Mouse (Mus musculus) thymus, postnatal 14 days (tissue): ENCODE results near the gene Sirt3.
"Not testable (repeated sequence)": the region's sequence is repeated elsewhere in the genome, so short reads cannot be mapped to it uniquely, and the experiment has no call there.

Source experiments
- DNase-seq: peaks from one replicate; pipeline ENCODE4 v3.0.0; 2021

Sirt3 gene

DNA sequence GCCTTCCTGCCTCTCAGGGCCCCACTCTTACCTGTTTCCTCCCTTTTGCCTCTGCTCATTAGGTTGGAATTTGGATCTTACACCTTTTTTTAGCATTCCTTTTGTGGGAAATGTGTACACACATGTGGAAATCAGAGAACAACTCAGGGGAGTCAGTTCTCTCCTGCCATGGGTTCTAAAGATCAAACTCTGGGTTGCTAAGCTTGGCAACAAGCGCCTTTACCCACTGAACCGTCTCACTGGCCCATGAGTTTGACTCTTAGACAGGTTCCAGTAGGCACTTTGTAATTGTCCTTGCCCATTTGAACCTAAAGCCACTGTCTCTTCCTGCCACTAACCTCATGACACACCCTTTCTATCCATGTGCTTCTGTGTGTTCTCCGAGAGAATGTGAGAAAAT is 12.5 kb upstream of the Sirt3 start:
- no peak for DNase-seq

DNA sequence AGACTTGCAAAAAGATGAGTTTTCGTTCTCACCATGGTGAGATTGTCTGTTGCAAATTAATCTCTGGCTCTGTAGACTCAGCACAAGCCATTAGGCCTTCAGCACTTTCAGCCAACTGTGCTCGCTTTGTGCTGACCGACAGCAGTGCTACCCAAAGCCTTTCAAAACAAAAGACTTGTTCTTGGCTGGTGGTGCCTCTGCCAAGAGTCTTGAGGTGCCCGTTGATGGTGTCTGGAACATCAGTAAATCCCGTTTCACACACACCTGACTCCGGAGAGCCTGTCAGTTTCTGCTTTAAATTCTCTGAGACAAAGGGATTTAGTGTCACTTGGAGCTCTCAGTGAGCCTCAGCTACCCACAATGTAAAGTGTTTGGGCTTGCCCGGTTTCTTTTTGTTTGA is 11.9 kb upstream of the Sirt3 start:
- DNase-seq: no peak

DNA sequence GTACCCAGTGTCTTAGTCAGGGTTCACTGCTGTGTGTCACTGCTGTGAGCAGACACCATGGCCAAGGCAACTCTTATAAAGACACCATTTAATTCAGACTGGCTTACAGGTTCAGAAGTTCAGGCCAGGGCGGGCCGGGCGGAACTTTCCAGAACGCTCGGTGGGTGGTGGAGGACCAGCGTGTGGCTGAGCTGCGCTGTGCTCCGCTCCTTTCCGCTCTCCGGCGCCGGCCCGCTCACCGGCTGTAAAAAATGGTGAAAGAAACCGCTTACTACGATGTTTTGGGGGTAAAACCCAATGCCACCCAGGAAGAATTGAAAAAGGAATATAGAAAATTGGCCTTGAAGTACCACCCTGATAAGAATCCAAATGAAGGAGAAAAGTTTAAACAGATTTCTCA is 8.5 kb upstream of the Sirt3 start:
- not testable (repeated sequence) for DNase-seq

DNA sequence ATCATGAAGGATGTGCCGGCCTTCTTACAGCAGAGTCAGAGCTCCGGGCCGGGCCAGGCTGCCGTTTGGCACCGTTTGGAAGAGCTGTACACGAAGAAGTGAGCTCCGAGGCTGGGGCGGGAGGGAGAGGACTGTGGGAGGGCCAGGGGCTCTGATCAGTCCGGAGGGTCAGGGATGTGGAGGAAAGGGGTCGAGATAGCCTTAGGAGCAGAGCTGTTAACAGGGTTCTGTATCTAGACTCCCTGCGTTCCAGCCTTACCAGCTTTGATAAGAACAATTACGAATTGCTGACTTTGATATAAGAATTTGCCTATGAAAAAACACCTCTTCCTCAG is 327 bp upstream of the Sirt3 start:
- no peak for DNase-seq

DNA sequence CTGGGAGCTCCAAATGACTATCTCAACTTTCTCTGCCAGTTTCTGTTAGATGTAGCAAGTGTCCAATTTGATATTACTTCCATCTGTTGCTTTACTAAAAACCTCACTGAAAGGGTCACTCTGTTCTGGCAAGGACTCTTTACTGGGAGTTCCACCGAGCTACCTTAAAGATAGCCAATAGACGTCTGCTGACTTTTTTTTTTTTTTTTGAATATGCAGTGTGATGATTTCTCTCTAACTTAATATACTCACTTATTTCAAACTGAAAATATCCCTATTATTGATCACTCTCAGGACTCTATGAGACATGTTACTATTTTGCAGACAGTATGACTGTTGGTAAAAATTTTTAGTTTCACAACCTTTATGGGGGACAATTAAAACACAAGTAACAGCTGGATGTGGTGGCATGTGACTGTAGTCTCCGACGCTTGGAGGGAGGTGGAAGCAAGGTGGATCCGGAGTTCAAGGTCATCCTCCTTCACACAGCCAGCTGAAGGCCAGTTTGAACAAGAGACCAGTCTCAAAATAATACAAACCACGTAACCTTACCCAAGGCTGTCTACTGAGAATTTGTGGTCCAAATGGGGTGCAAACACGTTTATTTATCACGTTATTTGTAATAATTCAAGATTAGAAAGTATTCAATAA is 1.1 kb downstream of the Sirt3 start:
- DNase-seq: no peak

DNA sequence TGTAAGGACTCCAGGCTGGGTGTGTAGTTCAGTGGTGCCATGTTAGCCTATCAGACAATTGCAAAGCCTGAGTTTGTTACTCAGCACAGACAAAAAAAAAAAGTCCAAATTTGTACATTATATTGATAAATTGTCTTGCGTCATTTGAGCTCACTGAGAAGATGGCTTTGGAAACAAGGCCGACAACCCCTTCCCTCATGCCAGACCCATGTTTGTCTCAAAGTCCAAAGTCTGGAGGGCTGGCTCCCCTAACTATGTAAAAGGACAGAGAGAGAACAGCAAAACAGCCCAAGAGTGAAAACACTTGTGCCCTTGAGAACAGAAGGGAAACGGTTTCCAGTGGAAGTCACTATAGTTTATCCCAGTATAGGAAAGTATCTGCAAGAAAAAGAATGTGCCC is 1.7 kb downstream of the Sirt3 start:
- DNase-seq: no peak

DNA sequence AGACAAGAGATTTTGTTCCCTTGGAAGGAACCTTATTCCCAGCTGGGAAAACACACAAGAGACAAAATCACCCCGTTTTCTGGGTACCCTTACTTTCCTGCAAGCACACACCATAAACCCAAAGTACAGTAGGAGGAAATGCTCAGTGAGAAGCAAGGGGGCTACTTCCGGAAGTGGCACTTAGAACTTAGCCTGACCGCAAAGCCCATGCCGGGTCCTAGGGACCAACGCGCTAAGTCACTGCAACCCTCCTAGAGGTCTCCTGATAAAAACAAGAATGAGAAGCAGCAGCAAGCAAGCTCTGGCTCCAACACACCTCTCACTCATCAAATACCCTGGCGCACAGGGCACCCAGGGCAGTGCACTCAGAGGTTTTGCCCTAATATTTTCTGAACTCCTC is 2.8 kb downstream of the Sirt3 start:
- DNase-seq: no peak

DNA sequence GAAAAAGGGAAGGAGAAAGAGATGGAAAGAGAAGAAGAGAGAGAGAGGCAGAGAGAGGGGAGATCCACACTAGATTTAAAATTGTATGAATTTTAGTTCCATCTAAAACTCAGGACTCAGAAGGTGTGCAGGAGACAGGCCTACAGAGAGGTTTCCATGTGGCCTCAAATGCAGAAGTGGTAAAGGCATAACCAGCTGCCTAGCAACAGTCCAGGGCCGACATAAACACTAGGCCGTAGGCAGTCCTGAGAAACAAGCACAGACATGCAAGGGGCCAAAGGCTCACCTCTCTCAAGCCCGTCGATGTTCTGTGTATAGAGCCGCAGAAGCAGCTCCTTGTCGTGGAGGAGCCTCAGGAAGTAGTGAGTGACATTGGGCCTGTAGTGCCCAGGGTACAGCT is 4.7 kb downstream of the Sirt3 start:
- no peak for DNase-seq

DNA sequence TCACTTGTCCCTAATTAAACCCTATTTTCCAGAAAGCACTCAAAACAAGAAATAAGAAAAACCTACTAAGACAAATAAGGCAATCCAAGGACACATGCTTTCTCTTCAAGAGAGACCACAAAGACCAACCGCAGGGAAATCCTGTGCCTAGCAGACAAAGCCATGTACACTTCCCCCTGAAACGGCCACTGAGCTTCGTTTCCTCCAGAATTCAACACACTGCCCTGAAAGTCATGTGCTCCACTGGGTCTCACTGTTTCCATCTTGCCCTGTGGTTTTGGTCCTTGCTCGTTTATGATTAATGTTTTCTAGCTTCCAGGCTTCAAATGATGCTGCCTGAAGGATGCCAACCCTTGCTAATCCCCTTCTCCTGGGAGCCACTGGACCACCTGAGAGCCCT is 7.9 kb downstream of the Sirt3 start:
- DNase-seq: no peak

DNA sequence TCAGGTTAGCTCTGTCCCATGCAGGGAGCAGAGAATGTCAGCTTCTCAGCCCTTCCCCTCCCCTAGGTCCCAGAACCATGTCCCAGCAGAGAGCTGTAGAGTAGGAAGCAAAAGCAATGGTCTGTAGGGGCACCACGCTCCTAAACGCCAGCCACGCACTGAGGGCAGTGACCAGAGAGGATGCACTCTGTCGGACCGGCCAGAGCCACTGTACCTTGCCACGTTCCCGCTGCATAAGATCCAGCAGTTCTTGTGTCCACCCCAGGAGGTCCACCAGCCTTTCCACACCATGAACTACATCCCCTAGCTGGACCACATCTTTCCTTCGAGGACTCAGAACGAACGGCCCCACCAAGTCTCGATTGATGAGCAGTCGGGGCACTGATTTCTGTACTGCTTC is 17.3 kb downstream of the Sirt3 start:
- no peak for DNase-seq

DNA sequence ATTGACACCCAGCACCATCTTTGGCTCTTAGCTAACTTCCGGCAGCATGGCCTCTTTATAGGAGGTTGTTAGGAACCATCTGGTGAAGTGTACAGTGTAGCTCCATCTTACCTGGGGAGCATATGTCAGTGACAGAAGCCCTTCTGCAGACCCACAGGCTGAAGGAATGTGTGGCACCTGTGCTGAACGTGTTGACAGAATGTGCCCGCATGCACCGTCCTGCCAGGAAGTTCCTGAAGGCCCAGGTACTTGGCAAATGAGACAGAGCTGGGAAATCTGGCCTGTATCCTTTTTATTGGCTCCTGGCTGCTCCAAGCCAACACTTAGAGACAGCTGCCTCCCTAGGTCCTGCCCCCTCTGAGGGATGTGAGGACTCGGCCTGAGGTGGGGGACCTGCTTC is 21.4 kb downstream of the Sirt3 start:
- DNase-seq: no peak

DNA sequence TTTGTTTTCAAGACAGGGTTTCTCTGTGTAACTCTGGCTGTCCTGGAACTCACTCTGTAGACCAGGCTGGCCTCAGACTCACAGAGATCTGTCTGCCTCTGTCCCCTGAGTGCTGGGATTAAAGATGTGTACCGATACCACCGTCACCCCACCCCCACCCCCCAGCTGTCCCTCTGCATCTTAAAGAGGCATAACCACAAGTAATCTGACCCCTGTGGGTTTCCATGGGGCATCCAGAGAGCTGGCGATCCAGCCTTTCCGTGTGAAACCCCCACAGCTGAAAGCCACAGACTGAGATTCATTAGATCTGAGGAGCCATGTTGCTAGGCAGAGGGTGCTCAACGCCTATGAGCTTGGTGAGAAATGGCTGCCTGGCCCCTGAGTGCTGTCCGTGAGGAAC is 22.1 kb downstream of the Sirt3 start:
- no peak for DNase-seq

DNA sequence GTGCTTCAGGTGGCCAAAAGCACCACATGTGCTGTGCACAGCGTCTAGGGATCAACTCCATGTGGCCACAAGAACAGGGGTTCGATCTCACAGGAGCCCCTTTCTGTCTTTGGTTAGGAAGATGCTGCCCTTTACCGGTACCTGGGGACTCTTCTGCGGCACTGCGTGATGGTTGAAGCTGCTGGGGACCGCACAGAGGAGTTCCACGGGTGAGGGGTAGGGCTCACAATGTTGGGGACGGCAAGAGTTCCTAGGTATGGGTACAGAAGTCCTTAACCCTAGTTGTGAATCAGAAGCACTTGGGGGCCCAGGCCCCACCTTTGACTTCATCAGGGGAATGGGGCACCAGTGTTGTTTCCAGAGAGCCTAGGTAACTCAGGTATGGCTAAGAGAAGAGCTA is 23.4 kb downstream of the Sirt3 start:
- no peak for DNase-seq

DNA sequence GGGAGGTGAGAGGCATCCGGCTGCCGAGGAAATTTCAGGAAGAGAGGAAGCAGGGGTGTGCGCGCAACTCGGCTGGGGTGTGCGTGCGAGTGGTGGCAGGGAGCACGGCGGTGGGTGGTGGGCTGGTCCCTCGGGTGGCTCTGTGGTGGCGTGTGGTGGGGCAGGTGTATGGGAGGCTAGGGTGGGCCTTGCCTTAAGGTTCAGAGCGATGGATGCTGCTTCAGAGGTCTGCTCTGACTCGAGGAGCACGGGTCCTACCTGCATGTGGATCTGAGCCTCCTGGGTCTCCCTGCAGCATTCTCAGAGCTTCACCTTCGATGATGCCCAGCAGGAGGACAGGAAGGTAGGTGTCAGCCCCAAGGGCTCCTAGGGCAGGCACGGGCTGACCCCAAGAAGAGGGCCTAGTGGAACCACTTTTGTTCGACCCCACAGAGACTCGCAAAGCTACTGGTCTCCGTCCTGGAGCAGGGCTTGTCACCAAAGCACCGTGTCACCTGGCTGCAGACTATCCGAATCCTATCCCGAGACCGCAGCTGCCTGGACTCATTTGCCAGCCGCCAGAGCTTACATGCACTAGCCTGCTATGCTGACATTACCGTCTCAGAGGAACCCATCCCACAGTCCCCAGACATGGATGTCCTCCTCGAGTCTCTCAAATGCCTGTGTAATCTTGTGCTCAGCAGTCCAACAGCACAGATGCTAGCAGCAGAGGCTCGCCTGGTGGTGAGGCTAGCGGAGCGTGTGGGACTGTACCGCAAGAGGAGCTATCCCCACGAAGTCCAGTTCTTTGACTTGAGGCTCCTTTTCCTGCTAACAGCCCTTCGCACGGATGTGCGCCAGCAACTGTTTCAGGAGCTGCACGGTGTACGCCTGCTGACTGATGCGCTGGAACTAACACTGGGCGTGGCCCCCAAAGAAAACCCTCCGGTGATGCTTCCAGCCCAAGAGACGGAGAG is 24.3 kb downstream of the Sirt3 start, which contains the start of gene Bet1l:
Bet1l (minus strand) TSS at position 28 of the 956 bp plus-strand sequence.
- no peak for DNase-seq

DNA sequence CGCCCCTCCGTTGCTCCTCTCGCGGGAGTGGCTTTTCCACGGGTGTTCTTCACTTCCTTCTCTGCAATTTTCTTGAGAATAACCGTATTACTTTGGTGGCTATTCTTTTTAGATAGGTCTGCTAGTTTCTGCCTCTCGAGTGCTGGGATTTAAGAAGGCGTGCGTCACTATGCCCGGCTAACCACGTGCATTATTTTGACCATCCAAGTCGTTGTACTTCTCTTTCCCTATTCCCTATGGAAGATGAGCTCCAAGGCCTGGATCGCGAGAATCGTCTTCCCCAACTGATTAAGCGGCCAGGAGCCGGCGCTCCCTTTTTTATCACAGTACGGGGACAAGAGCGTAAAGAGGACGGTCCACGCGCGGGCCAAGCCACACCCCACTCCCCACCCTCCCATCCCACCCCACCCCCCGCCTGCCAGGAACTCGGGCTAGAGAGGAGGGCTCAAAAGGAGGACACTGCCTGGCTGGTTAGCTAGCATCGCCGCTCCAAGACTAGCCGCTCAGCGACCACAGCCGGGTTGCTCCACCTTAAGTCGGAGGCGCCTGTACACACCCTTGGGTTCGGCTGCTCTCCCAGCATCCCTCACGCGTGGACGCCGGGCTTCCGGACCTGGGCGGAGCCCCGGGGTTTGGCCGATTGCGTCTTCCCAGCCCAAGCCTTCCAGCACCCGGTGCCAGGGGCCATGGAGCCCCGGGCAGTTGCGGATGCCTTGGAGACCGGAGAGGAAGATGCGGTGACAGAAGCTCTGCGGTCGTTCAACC is 25.1 kb downstream of the Sirt3 start, which contains the start of gene Ric8a:
Ric8a (plus strand) TSS at position 173 of the 765 bp plus-strand sequence.
- peak; percentile 88 for DNase-seq

DNA sequence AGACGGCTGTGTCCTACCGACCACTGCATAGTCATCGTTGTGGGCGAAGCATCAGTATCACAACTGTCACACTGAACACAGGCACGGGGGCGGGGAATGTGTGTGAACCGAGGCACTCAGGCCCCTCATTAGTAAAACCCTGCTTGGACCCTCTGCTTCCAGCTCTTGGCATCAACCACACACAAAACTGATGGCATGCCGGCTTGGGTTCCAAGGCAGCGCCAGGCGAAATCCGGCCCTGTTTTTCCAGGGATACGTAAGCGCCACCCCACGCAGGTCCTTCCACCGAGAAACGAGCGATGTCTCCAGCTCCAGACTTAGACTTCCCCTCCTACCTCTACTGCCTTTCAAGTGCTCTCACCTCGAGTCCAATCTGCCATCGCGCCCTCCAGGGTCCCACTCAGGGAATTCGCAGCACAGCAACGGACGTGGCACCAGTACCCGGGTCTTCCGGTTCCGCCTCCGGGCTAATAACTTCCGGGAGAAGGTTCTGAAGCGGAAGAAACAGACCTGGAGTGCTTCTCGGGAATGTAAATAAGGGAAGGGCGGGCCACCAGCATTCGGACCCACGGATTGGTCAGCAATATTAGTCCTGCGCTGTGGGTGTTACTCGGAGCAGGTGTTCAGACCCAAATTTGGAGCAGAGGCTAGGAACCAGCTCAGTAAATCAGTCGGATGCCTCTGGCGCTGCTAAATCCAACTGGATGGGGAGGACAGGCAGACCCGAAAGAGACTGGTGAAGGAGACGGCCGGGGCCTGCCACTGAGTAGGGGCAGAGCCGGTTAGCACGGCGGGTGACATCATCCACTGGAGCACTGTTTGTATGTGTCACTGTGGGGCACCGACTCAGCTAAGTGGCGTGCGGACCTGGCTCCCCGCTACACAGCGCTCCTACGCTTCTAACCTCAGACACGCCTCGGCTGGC is 26.0 kb downstream of the Sirt3 start, which contains the start of gene Gm45785:
Gm45785 (minus strand) TSS at position 472 of the 925 bp plus-strand sequence.
- DNase-seq: peak; percentile 61

DNA sequence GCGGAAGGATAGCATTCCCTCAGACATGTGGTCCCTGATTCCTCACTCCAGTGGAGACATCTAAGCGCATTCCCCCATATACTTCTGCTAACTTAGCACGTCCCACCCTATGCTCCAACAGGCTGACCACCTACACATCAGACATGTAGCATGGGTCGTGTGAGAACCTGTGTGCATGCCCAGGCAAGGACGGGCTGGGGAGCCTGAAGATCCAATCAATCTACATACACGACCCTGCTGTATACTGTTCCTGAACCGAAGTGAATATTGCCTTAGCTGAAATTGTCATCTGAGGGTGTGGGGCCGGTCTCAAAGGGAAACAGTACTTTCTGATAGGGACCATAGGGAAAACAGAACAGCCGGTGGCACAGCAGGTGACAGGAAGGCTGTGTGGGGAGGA is 26.9 kb downstream of the Sirt3 start:
- DNase-seq: no peak

DNA sequence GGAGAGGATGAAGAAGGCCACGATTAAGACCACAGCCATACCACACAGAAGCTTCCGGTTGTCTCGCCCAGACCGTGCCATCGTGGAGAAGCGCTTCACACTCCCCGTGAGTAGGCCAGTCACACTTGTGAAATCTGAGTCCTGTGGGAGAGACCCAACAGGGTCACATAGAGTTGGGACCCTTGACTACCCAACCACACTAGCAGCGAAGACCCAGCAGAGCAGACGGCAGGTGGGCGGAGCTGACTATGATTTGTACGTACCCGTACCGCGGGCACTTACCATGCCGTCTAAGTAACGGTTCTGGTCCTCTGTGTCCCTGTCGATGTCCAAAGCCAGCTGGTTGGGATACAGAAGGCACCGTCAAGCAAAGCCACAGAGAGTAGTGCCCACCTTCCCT is 27.6 kb downstream of the Sirt3 start:
- DNase-seq: no peak

DNA sequence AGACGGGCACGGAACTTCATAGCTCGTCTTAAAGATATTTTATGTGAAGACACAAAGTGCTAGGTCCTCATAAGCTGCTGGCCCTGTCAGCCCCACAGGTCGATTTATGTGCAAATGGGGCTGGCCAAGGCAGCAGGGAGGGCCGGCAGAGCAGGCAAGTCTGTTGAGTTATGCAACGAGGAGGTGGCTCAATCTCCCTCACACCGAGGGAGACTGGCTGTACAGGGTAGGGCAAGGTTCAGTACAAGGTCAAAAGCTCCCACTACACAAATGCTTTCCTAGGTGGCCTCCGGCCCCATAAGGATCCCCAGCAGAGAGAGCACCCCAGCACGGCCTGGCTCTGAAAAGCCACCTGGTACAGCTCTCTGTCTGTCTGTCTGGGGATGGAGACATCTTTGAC is 28.7 kb downstream of the Sirt3 start:
- DNase-seq: no peak

DNA sequence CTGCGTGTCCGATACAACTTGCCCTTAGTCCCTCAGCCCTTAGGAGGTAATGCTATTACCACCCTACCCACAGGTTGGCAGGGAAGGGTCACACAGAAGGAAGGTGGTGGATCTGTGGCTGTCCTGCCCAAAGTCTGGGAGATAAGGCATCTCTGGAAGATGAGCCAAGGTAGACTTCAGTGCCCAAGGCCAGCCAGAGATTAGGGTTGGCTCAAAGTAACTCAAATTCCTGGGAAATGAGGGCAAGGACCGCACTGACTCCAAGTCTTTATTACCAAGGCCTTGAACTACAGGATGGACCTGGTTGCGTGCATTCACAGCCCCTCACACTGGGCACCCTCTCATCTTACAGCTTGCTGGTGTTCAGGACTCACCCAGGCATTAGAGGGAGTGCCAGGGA is 30.2 kb downstream of the Sirt3 start:
- DNase-seq: no peak

DNA sequence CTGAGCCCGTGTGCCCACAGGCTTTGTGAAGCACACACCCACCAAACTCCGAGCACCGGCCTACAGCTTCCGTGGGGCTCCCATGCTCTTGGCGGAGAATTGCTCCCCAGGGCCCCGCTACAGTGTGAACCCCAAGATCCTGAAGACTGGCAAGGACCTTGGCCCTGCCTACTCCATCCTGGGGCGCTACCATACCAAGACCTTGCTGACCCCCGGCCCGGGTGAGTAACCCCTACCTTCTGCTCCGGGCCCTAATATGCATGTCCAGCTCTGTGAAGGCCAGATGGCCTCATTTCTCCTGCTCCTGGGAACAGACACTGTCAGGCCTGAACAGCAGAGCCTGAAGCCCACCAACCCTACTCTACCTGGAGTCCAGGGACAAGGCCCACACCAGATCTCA is 33.5 kb downstream of the Sirt3 start:
- no peak for DNase-seq
